Mouse (Mus musculus) MEL (cell line): ENCODE measurements around the gene Zfp950. TPM values are rescaled to one million over a fixed set of nuclear protein-coding genes. Genes with fewer than 3 reads are reported as not detected.

ENCODE experiments used
- DNase-seq: peaks from one replicate; pipeline ENCODE4 v3.0.0; 2011; ENCODE audit warnings: low read depth, low spot score
- H3K27ac ChIP-seq: 2 replicates; pipeline ENCODE4 v1.5.1; 2012; ENCODE audit warnings: low read depth, mild to moderate bottlenecking, control low read depth, low read length, moderate library complexity; ENCODE audit not compliant: control insufficient read depth
- H3K27me3 ChIP-seq, 2 experiments: fragments of 150-350 bp in 1 of 2; sonication (generic) in 1 of 2; 2 replicates each; pipeline ENCODE4 v1.6.1; 2012; ENCODE audit warnings: low read length in 2 of 2, mild to moderate bottlenecking in 2 of 2, improper control_type of control experiment in 1 of 2, moderate library complexity in 1 of 2; ENCODE audit not compliant: insufficient read depth in 2 of 2, control insufficient read depth in 1 of 2
- H3K36me3 ChIP-seq, 2 experiments: 2 replicates each; pipeline ENCODE4 v1.6.1; 2012 to 2014; ENCODE audit warnings: low read length in 2 of 2, improper control_type of control experiment in 1 of 2, inconsistent platforms in 1 of 2, mild to moderate bottlenecking in 1 of 2; ENCODE audit not compliant: insufficient read depth in 2 of 2, control insufficient read depth in 1 of 2
- H3K4me1 ChIP-seq, 2 experiments: fragments of 150-350 bp in 1 of 2; sonication (generic) in 1 of 2; 2 replicates each; pipeline ENCODE4 v1.6.1; 2012; ENCODE audit warnings: low read length in 2 of 2, improper control_type of control experiment in 1 of 2, mild to moderate bottlenecking in 1 of 2; ENCODE audit not compliant: insufficient read depth in 2 of 2, control insufficient read depth in 1 of 2
- H3K4me3 ChIP-seq, 2 experiments: fragments of 150-350 bp in 1 of 2; sonication (generic) in 1 of 2; 2 replicates each; pipeline ENCODE4 v1.5.1; 2012; ENCODE audit warnings: low read depth in 2 of 2, low read length in 2 of 2, mild to moderate bottlenecking in 2 of 2, moderate library complexity in 2 of 2, control low read depth in 1 of 2, improper control_type of control experiment in 1 of 2; ENCODE audit not compliant: control insufficient read depth in 1 of 2, insufficient read depth in 1 of 2
- H3K79me2 ChIP-seq: 2 replicates; pipeline ENCODE4 v1.6.1; 2012; ENCODE audit warnings: mild to moderate bottlenecking, low read length, moderate library complexity; ENCODE audit not compliant: control insufficient read depth, poor library complexity, insufficient read depth
- H3K9ac ChIP-seq: 2 replicates; pipeline ENCODE4 v1.6.1; 2012; ENCODE audit warnings: low read depth, mild to moderate bottlenecking, control low read depth, low read length, moderate library complexity; ENCODE audit not compliant: control insufficient read depth, poor library complexity, severe bottlenecking
- H3K9me3 ChIP-seq: fragments of 150-350 bp; sonication (generic); replicated peaks from 2 replicates; pipeline ENCODE4 v1.6.1; 2012; ENCODE audit warnings: mild to moderate bottlenecking, low read length, improper control_type of control experiment, moderate library complexity; ENCODE audit not compliant: insufficient read depth
- E2F4 ChIP-seq: IDR thresholded peaks from 2 replicates; pipeline ENCODE4 v1.6.1; 2011; ENCODE audit warnings: low read depth, low read length, improper control_type of control experiment, borderline replicate concordance
- ELF1 ChIP-seq: IDR thresholded peaks from 2 replicates; pipeline ENCODE4 v1.6.1; 2014; ENCODE audit warnings: low read depth, mild to moderate bottlenecking, inconsistent platforms, low read length, improper control_type of control experiment, moderate library complexity
- ETS1 ChIP-seq: IDR thresholded peaks from 2 replicates; pipeline ENCODE4 v1.6.1; 2012; ENCODE audit warnings: low read depth, mild to moderate bottlenecking, inconsistent platforms, low read length, improper control_type of control experiment, moderate library complexity
- HCFC1 ChIP-seq: IDR thresholded peaks from 2 replicates; pipeline ENCODE4 v1.6.1; 2012; ENCODE audit warnings: low read depth, mild to moderate bottlenecking, inconsistent platforms, low read length, improper control_type of control experiment, moderate library complexity
- MAFK ChIP-seq: IDR thresholded peaks from 2 replicates; pipeline ENCODE4 v1.6.1; 2011; ENCODE audit warnings: low read depth, mild to moderate bottlenecking, low read length, improper control_type of control experiment, borderline replicate concordance
- MEF2A ChIP-seq: IDR thresholded peaks from 2 replicates; pipeline ENCODE4 v1.6.1; 2014; ENCODE audit warnings: low read depth, mild to moderate bottlenecking, inconsistent platforms, low read length, improper control_type of control experiment; ENCODE audit not compliant: poor library complexity, insufficient replicate concordance, severe bottlenecking; ENCODE audit errors: extremely low read depth
- MYC ChIP-seq: IDR thresholded peaks from 2 replicates; pipeline ENCODE4 v1.6.1; 2011; ENCODE audit warnings: low read depth, mild to moderate bottlenecking, low read length, improper control_type of control experiment, moderate library complexity
- NELFE ChIP-seq: IDR thresholded peaks from 2 replicates; pipeline ENCODE4 v1.6.1; 2011; ENCODE audit warnings: low read depth, low read length, improper control_type of control experiment
- NRF1 ChIP-seq: IDR thresholded peaks from 2 replicates; pipeline ENCODE4 v1.6.1; 2014; ENCODE audit warnings: low read depth, mild to moderate bottlenecking, inconsistent platforms, low read length, improper control_type of control experiment, moderate library complexity; ENCODE audit not compliant: poor library complexity, insufficient read depth, severe bottlenecking
- POLR2A ChIP-seq, 2 experiments: IDR thresholded peaks; 2 replicates each; pipeline ENCODE4 v1.6.1; 2011 to 2012; ENCODE audit warnings: low read length in 2 of 2, mild to moderate bottlenecking in 2 of 2, control low read depth in 1 of 2, improper control_type of control experiment in 1 of 2, low read depth in 1 of 2, moderate library complexity in 1 of 2; ENCODE audit not compliant: control insufficient read depth in 1 of 2, insufficient read depth in 1 of 2, poor library complexity in 1 of 2
- POLR2AphosphoS2 ChIP-seq: IDR thresholded peaks from 2 replicates; pipeline ENCODE4 v1.6.1; 2011; ENCODE audit warnings: low read length, improper control_type of control experiment
- POLR2AphosphoS5 ChIP-seq: IDR thresholded peaks from 2 replicates; pipeline ENCODE4 v1.6.1; 2012; ENCODE audit warnings: low read depth, borderline replicate concordance, mild to moderate bottlenecking, inconsistent platforms, low read length, moderate library complexity, mixed read lengths
- RCOR1 ChIP-seq: IDR thresholded peaks from 2 replicates; pipeline ENCODE4 v1.6.1; 2012; ENCODE audit warnings: low read depth, mild to moderate bottlenecking, inconsistent platforms, low read length, improper control_type of control experiment
- SIN3A ChIP-seq: IDR thresholded peaks from 2 replicates; pipeline ENCODE4 v1.6.1; 2012; ENCODE audit warnings: low read length, improper control_type of control experiment, inconsistent platforms
- SMC3 ChIP-seq: IDR thresholded peaks from 2 replicates; pipeline ENCODE4 v1.6.1; 2011; ENCODE audit warnings: low read depth, low read length, improper control_type of control experiment
- TAL1 ChIP-seq: IDR thresholded peaks from 2 replicates; pipeline ENCODE4 v1.6.1; 2012; ENCODE audit warnings: mild to moderate bottlenecking, inconsistent platforms, low read length, moderate library complexity, mixed read lengths
- UBTF ChIP-seq: IDR thresholded peaks from 2 replicates; pipeline ENCODE4 v1.6.1; 2012; ENCODE audit warnings: low read depth, mild to moderate bottlenecking, inconsistent platforms, low read length, improper control_type of control experiment, moderate library complexity, borderline replicate concordance; ENCODE audit not compliant: insufficient read depth
- USF1 ChIP-seq: IDR thresholded peaks from 2 replicates; pipeline ENCODE4 v1.6.1; 2014; ENCODE audit warnings: low read depth, mild to moderate bottlenecking, inconsistent platforms, low read length, improper control_type of control experiment, moderate library complexity
- USF2 ChIP-seq, 2 experiments: IDR thresholded peaks; 2 replicates each; pipeline ENCODE4 v1.6.1; 2011 to 2012; ENCODE audit warnings: improper control_type of control experiment in 2 of 2, low read length in 2 of 2, borderline replicate concordance in 1 of 2, inconsistent platforms in 1 of 2, low read depth in 1 of 2, mild to moderate bottlenecking in 1 of 2; ENCODE audit not compliant: insufficient read depth in 1 of 2
- ZC3H11A ChIP-seq: IDR thresholded peaks from 2 replicates; pipeline ENCODE4 v1.6.1; 2012; ENCODE audit warnings: low read depth, mild to moderate bottlenecking, inconsistent platforms, low read length, improper control_type of control experiment
- ZNF384 ChIP-seq: IDR thresholded peaks from 2 replicates; pipeline ENCODE4 v1.6.1; 2012; ENCODE audit warnings: low read depth, mild to moderate bottlenecking, inconsistent platforms, low read length, improper control_type of control experiment
- polyA plus RNA-seq, 2 experiments: library from polyadenylated mRNA; stranded (reverse) in 1 of 2; unstranded in 1 of 2; fragments of >175 nt in 1 of 2; fragments of >200 nt in 1 of 2; gene quantifications; 2 replicates each; pipeline versions ENCODE4 v1.2.1 to v1.2.4; 2012; ENCODE audit warnings: low replicate concordance in 2 of 2, low read depth in 1 of 2; ENCODE audit not compliant: insufficient read length in 2 of 2, insufficient read depth in 1 of 2, missing spikeins in 1 of 2
- total RNA-seq: library from RNA; depleted of rRNA; stranded (reverse); fragments of 300-350 nt; gene quantifications from 2 replicates; pipeline ENCODE4 v1.2.3, GENCODE M21; 2012

The Zfp950 gene
- total and polyA plus RNA-seq, 3 experiments, result 5.4 to 113 (median 12.1) TPM

- H3K9ac ChIP-seq, result no peak overlapping the region
- H3K27ac ChIP-seq, result no peak overlapping the region
- DNase-seq, result no peak
- TF ChIP-seq POLR2A (IDR thresholded peaks at IDR 0.05; ENCODE audit: control insufficient read depth in 1 of 2, insufficient read depth in 1 of 2, low read depth in 1 of 2, low read length in 2 of 2, poor library complexity in 1 of 2), result no peak
- no peak for TF ChIP-seq E2F4
- TF ChIP-seq MEF2A, result no peak
- no peak for TF ChIP-seq SIN3A
- no peak for TF ChIP-seq USF2 (IDR thresholded peaks at IDR 0.05; ENCODE audit: borderline replicate concordance in 1 of 2, insufficient read depth in 1 of 2, low read depth in 1 of 2, low read length in 2 of 2)
- TF ChIP-seq RCOR1, result no peak
- TF ChIP-seq ZNF384, result no peak
- TF ChIP-seq POLR2AphosphoS5, result no peak
- no peak for TF ChIP-seq ETS1
- no peak for TF ChIP-seq NRF1
- TF ChIP-seq ELF1, result no peak
- TF ChIP-seq NELFE, result no peak
- TF ChIP-seq MYC, result no peak
- no peak for TF ChIP-seq HCFC1
- TF ChIP-seq TAL1, result no peak
- no peak for TF ChIP-seq ZC3H11A
- no peak for TF ChIP-seq UBTF
- TF ChIP-seq POLR2AphosphoS2, result no peak
- no peak for TF ChIP-seq USF1
- no peak for TF ChIP-seq MAFK
- TF ChIP-seq, all 39 proteins: peak for 0
- no peaks in the 10 kb centered on the region for H3K79me2 ChIP-seq
- no peak overlapping the region for H3K4me3 ChIP-seq
- H3K36me3 ChIP-seq, result peaks cover 0 to 18% of the 10 kb centered on the region in 2 experiments; a peak in 2 of 4 replicates
- no peaks in the 10 kb centered on the region for H3K9me3 ChIP-seq
- no peaks in the 10 kb centered on the region for H3K27me3 ChIP-seq
- peaks cover 12 to 20% of the 10 kb centered on the region in 2 experiments for H3K4me1 ChIP-seq
These were observed 51.6 kb downstream of the Zfp950 start for GRCm38 (mm10) chr19:61089001-61089400.

- no peak for TF ChIP-seq SMC3
- TF ChIP-seq MYC, result no peak
- no peak for TF ChIP-seq USF2 (IDR thresholded peaks at IDR 0.05; ENCODE audit: borderline replicate concordance in 1 of 2, insufficient read depth in 1 of 2, low read depth in 1 of 2, low read length in 2 of 2)
- H3K36me3 ChIP-seq, result peaks cover 0 to 24% of the 10 kb centered on the region in 2 experiments; a peak in 2 of 4 replicates
- H3K27me3 ChIP-seq, result no peaks in the 10 kb centered on the region
- H3K4me3 ChIP-seq, result no peak overlapping the region
- DNase-seq, result no peak
- H3K79me2 ChIP-seq, result no peaks in the 10 kb centered on the region
- no peak overlapping the region for H3K9ac ChIP-seq
- peaks cover 16 to 29% of the 10 kb centered on the region in 2 experiments for H3K4me1 ChIP-seq
- H3K27ac ChIP-seq, result no peak overlapping the region
- H3K9me3 ChIP-seq, result no peaks in the 10 kb centered on the region
These were observed 52.9 kb downstream of the Zfp950 start for GRCm38 (mm10) chr19:61087781-61088180.
